Mouse (Mus musculus): ENCODE data around the gene Srgap3.

DNA sequence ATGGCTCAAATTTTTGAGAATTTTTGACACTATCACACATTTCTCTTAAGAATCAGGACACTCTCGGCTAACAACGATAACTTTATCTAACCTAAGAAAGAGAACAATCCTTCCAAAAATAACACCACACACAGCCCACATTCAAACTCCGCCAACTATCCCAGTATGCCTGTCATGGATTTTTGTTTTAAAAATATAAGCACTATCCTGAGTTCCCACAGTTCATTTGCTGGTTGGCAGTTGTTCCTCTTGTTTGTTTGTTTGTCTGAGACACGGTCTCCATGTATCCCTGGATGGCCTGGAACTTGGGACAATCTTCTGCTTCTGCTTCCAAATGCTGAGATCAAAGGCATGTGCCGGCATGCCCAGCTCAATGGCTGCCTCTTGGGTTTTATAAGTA is 205.3 kb downstream of the Srgap3 start:
- no peak for TF ChIP-seq EP300 (IDR thresholded peaks at IDR 0.05)
- no peak for TF ChIP-seq CTCF (IDR thresholded peaks at IDR 0.05)

Measured in lung, postnatal 0 days (tissue).